Mouse (Mus musculus) embryo, embryonic 11.5 days (tissue): ENCODE results near the gene Larp1.

ENCODE experiments used
- DNase-seq: peaks from one replicate; pipeline ENCODE4 v3.0.0-alpha.2; 2012; ENCODE audit warnings: low read depth, low spot score

Gene Larp1

GRCm38 (mm10) chr11:58003126-58003525 lies 5.7 kb upstream of the Larp1 start:
- DNase-seq = no peak

GRCm38 (mm10) chr11:58003734-58004133 lies 5.1 kb upstream of the Larp1 start:
- DNase-seq = no peak

GRCm38 (mm10) chr11:58005110-58005509 lies 3.8 kb upstream of the Larp1 start:
- DNase-seq = no peak

GRCm38 (mm10) chr11:58008013-58008412 lies 851 bp upstream of the Larp1 start:
- no peak for DNase-seq

- peak; percentile 90 for DNase-seq
Measured at GRCm38 (mm10) chr11:58008437-58009050, 320 bp upstream of the Larp1 start.

GRCm38 (mm10) chr11:58009516-58010141 lies 765 bp downstream of the Larp1 start:
- DNase-seq = no peak

GRCm38 (mm10) chr11:58010226-58010781 lies 1.4 kb downstream of the Larp1 start:
- no peak for DNase-seq

- DNase-seq = no peak
Measured at GRCm38 (mm10) chr11:58010930-58011329, 2.1 kb downstream of the Larp1 start.

GRCm38 (mm10) chr11:58011813-58012212 lies 2.9 kb downstream of the Larp1 start:
- DNase-seq = no peak

- no peak for DNase-seq
Measured at GRCm38 (mm10) chr11:58012674-58013073, 3.8 kb downstream of the Larp1 start.

GRCm38 (mm10) chr11:58013100-58013499 lies 4.2 kb downstream of the Larp1 start:
- no peak for DNase-seq

GRCm38 (mm10) chr11:58014604-58015003 lies 5.7 kb downstream of the Larp1 start:
- DNase-seq = no peak

- DNase-seq = no peak
Measured at GRCm38 (mm10) chr11:58015339-58015738, 6.5 kb downstream of the Larp1 start.

GRCm38 (mm10) chr11:58016371-58016770 lies 7.5 kb downstream of the Larp1 start:
- DNase-seq = no peak

GRCm38 (mm10) chr11:58017422-58017821 lies 8.6 kb downstream of the Larp1 start:
- no peak for DNase-seq

GRCm38 (mm10) chr11:58018287-58018686 lies 9.4 kb downstream of the Larp1 start:
- no peak for DNase-seq

- DNase-seq = no peak
Measured at GRCm38 (mm10) chr11:58018701-58019100, 9.8 kb downstream of the Larp1 start.

- no peak for DNase-seq
Measured at GRCm38 (mm10) chr11:58021095-58021494, 12.2 kb downstream of the Larp1 start.

GRCm38 (mm10) chr11:58021618-58022017 lies 12.8 kb downstream of the Larp1 start:
- DNase-seq = no peak

- no peak for DNase-seq
Measured at GRCm38 (mm10) chr11:58024271-58024670, 15.4 kb downstream of the Larp1 start.

GRCm38 (mm10) chr11:58024671-58025070 lies 15.8 kb downstream of the Larp1 start:
- no peak for DNase-seq

- DNase-seq = no peak
Measured at GRCm38 (mm10) chr11:58025881-58026280, 17.0 kb downstream of the Larp1 start.

- DNase-seq = no peak
Measured at GRCm38 (mm10) chr11:58026337-58026736, 17.5 kb downstream of the Larp1 start.
